ENCODE assay signal across 18 mouse cellular contexts in genomic region chr12:32728425-32728824, GRCm38 (mm10).
DNase-seq lines count a peak whose midpoint lies in the region; ATAC-seq lines count a peak whose summit lies in the region.
"Had no signal": no experiment of that assay in that cellular context is flagged by ENCODE, and none has a peak within 500 bp of the region (broad histone marks: within the 10 kb centered on the region; RNA-seq: fewer than 3 reads in every experiment).

No protein-coding gene starts in this region.

- H3K4me1 ChIP-seq in midbrain, embryonic 10.5 days: peaks cover 9% of the 10 kb centered on the region
- no peaks in the 10 kb centered on the region for H3K4me1 ChIP-seq in midbrain, embryonic 15.5 days
- H3K4me1 ChIP-seq in liver, embryonic 11.5 days (replicated peaks; ENCODE audit: control insufficient read depth, insufficient read depth, low read length): no peaks in the 10 kb centered on the region
- H3K4me1 ChIP-seq: hindbrain, embryonic 10.5 days; limb, embryonic 15.5 days had no signal

- peak; percentile 92 for ATAC-seq in frontal cortex, adult (ENCODE audit: low TSS enrichment)
- ATAC-seq in midbrain, embryonic 15.5 days (replicated peaks): no peak
- ATAC-seq in liver, embryonic 11.5 days (replicated peaks; ENCODE audit: low FRiP score): no peak
- ATAC-seq: lung, postnatal 0 days had no signal

- no peaks in the 10 kb centered on the region for H3K9me3 ChIP-seq in midbrain, embryonic 10.5 days (replicated peaks)
- no peaks in the 10 kb centered on the region for H3K9me3 ChIP-seq in midbrain, embryonic 15.5 days
- H3K9me3 ChIP-seq in liver, embryonic 11.5 days (ENCODE audit: control insufficient read depth, low read length): no peaks in the 10 kb centered on the region
- H3K9me3 ChIP-seq: hindbrain, embryonic 10.5 days; limb, embryonic 15.5 days had no signal

- no peak overlapping the region for H3K9ac ChIP-seq in midbrain, embryonic 15.5 days
- no peak overlapping the region for H3K9ac ChIP-seq in liver, embryonic 11.5 days (ENCODE audit: low read depth, low read length)
- H3K9ac ChIP-seq: limb, embryonic 15.5 days had no signal

- DNase-seq in frontal cortex, postnatal 10 days (ENCODE audit: low spot score in 2 of 2): no peak
- peak; percentile 28 for DNase-seq in midbrain, embryonic 10.5 days (ENCODE audit: low spot score)
- peak; percentile 73 for DNase-seq in ZHBTc4 (ENCODE audit: low read depth, low spot score)
- peak; percentile 48 for DNase-seq in retina, postnatal 1 day
- DNase-seq in liver, embryonic 11.5 days (ENCODE audit: low spot score): no peak
- no peak for DNase-seq in spleen, postnatal 14 days (ENCODE audit: low spot score in 2 of 2)
- DNase-seq: cerebellum, adult 9-10 months; gastrocnemius, postnatal 25 days; kidney, adult 2 months; kidney, postnatal 10 days had no signal

- 28% methylated on average over 10 of the region's 10 CpGs for WGBS in midbrain, embryonic 10.5 days
- WGBS in midbrain, embryonic 15.5 days: 17% methylated on average over 10 of the region's 10 CpGs
- 79% methylated on average over 10 of the region's 10 CpGs for WGBS in liver, embryonic 11.5 days

- H3K27me3 ChIP-seq in midbrain, embryonic 10.5 days (ENCODE audit: low read depth, poor library complexity, severe bottlenecking): no peaks in the 10 kb centered on the region
- no peaks in the 10 kb centered on the region for H3K27me3 ChIP-seq in midbrain, embryonic 15.5 days (replicated peaks)
- no peaks in the 10 kb centered on the region for H3K27me3 ChIP-seq in liver, embryonic 11.5 days (replicated peaks; ENCODE audit: control insufficient read depth, insufficient read depth, low read length)
- H3K27me3 ChIP-seq: CH12.LX; limb, embryonic 15.5 days had no signal

- H3K27ac ChIP-seq in midbrain, embryonic 10.5 days (replicated peaks): 0 out of 2 replicates have a peak overlapping the region, but pooled peaks have one; percentile 17
- H3K27ac ChIP-seq in midbrain, embryonic 15.5 days: no peak overlapping the region
- H3K27ac ChIP-seq in liver, embryonic 11.5 days (ENCODE audit: low read depth, low read length): no peak overlapping the region
- H3K27ac ChIP-seq: hindbrain, embryonic 10.5 days; layer of hippocampus, adult 2 months; limb, embryonic 15.5 days; stomach, postnatal 0 days had no signal

- no peak overlapping the region for H3K4me3 ChIP-seq in midbrain, embryonic 10.5 days
- no peak overlapping the region for H3K4me3 ChIP-seq in midbrain, embryonic 15.5 days
- no peak overlapping the region for H3K4me3 ChIP-seq in liver, embryonic 11.5 days (ENCODE audit: low read depth, low read length)
- H3K4me3 ChIP-seq: hindbrain, embryonic 10.5 days; layer of hippocampus, adult 2 months; limb, embryonic 15.5 days had no signal

- no peak overlapping the region for H3K4me2 ChIP-seq in midbrain, embryonic 15.5 days
- H3K4me2 ChIP-seq in liver, embryonic 11.5 days: no peak overlapping the region
- H3K4me2 ChIP-seq: limb, embryonic 15.5 days had no signal

- no peaks in the 10 kb centered on the region for H3K36me3 ChIP-seq in midbrain, embryonic 10.5 days
- no peaks in the 10 kb centered on the region for H3K36me3 ChIP-seq in midbrain, embryonic 15.5 days (replicated peaks)
- H3K36me3 ChIP-seq in liver, embryonic 11.5 days (ENCODE audit: control insufficient read depth, insufficient read depth, low read length): no peaks in the 10 kb centered on the region
- H3K36me3 ChIP-seq: hindbrain, embryonic 10.5 days; limb, embryonic 15.5 days had no signal

Comparison
In these comparisons a context has a peak if more than half of its experiments do, and no peak if none do; other contexts are left out.
1. DNase-seq: peak in midbrain, embryonic 10.5 days (single experiment), ZHBTc4 (single experiment) and retina, postnatal 1 day (single experiment); none in frontal cortex, postnatal 10 days (0 of 2), liver, embryonic 11.5 days (single experiment) and spleen, postnatal 14 days (0 of 2).